Mouse (Mus musculus): ENCODE measurements around the gene Akap8l.

DNA sequence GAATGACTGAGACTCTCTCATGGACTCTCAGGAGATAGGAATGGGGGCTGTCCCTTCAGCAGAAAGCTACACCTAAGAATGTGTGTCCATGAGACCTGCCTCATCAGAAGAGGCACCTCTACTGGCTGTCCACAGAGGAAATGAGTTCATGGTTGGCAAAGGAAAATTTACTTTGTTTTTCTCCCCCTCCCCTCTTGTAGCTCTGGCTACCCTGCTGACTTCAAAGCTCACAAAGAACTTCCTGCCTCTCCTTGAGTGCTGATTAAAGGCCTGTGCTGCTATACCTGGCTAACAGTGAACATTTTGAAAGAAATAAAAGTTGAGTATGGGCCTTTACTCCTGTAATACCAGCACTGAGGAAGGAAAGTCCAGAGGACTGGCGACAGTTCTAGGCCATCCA, 9.3 kb downstream of the Akap8l start:
- TF ChIP-seq GATA1 (IDR thresholded peaks at IDR 0.05; ENCODE audit: low read length), result no peak
- TF ChIP-seq TAL1 (IDR thresholded peaks at IDR 0.05; ENCODE audit: low read length), result no peak

Measured in erythroblast, embryonic 14.5 days (primary cell).